Mouse (Mus musculus) myocyte (in vitro differentiated cells): ENCODE data around the gene Fhit. TPM values are rescaled to one million over a fixed set of nuclear protein-coding genes. Genes with fewer than 3 reads are reported as not detected.

Experiments
- H3K27me3 ChIP-seq: one replicate; pipeline ENCODE4 v1.6.1; 2011; ENCODE audit not compliant: control insufficient read depth, insufficient read depth, insufficient read length
- H3K36me3 ChIP-seq: one replicate; pipeline ENCODE4 v1.6.1; 2011; ENCODE audit not compliant: control insufficient read depth, insufficient read depth
- H3K4me2 ChIP-seq: one replicate; pipeline ENCODE4 v1.6.1; 2011; ENCODE audit warnings: low read depth, control low read depth
- H3K4me3 ChIP-seq: one replicate; pipeline ENCODE4 v1.5.1; 2011; ENCODE audit warnings: mild to moderate bottlenecking, control low read depth, moderate library complexity
- H3K79me2 ChIP-seq: one replicate; pipeline ENCODE4 v1.6.1; 2011; ENCODE audit not compliant: control insufficient read depth, insufficient read depth
- H3ac ChIP-seq: one replicate; pipeline ENCODE4 v1.6.1; 2011; ENCODE audit not compliant: control insufficient read depth, insufficient read length
- CEBPB ChIP-seq: IDR thresholded peaks from 2 replicates; pipeline ENCODE4 v1.6.1; 2011; ENCODE audit warnings: mild to moderate bottlenecking, moderate library complexity; ENCODE audit not compliant: poor library complexity, insufficient read depth, severe bottlenecking
- E2F4 ChIP-seq: IDR thresholded peaks from one replicate; pipeline ENCODE4 v1.6.1; 2011; ENCODE audit warnings: mild to moderate bottlenecking, control low read depth, moderate library complexity; ENCODE audit not compliant: insufficient read depth
- MAX ChIP-seq: IDR thresholded peaks from one replicate; pipeline ENCODE4 v1.6.1; 2011; ENCODE audit warnings: low read depth, mild to moderate bottlenecking, control low read depth
- MYOD1 ChIP-seq, 3 experiments: IDR thresholded peaks; one replicate each; pipeline ENCODE4 v1.6.1; 2011; ENCODE audit warnings: control low read depth in 2 of 3, low read depth in 2 of 3, mild to moderate bottlenecking in 2 of 3, moderate library complexity in 1 of 3; ENCODE audit not compliant: insufficient read length in 2 of 3, control insufficient read depth in 1 of 3
- MYOG ChIP-seq, 3 experiments: IDR thresholded peaks; one replicate each; pipeline ENCODE4 v1.6.1; 2011; ENCODE audit warnings: control low read depth in 2 of 3, low read depth in 2 of 3, mild to moderate bottlenecking in 2 of 3; ENCODE audit not compliant: insufficient read length in 2 of 3, control insufficient read depth in 1 of 3, insufficient read depth in 1 of 3
- POLR2A ChIP-seq: IDR thresholded peaks from one replicate; pipeline ENCODE4 v1.6.1; 2011; ENCODE audit warnings: low read depth, mild to moderate bottlenecking, control low read depth, moderate library complexity; ENCODE audit not compliant: insufficient read length
- POLR2AphosphoS2 ChIP-seq: IDR thresholded peaks from one replicate; pipeline ENCODE4 v1.6.1; 2011; ENCODE audit warnings: low read depth, control low read depth; ENCODE audit not compliant: insufficient read length
- REST ChIP-seq: IDR thresholded peaks from one replicate; pipeline ENCODE4 v1.6.1; 2011; ENCODE audit warnings: mild to moderate bottlenecking, control low read depth, moderate library complexity; ENCODE audit not compliant: insufficient read depth, insufficient read length
- SRF ChIP-seq: IDR thresholded peaks from one replicate; pipeline ENCODE4 v1.6.1; 2011; ENCODE audit warnings: low read depth; ENCODE audit not compliant: control insufficient read depth, insufficient read length
- TCF12 ChIP-seq: IDR thresholded peaks from one replicate; pipeline ENCODE4 v1.6.1; 2011; ENCODE audit warnings: mild to moderate bottlenecking, control low read depth; ENCODE audit not compliant: poor library complexity, insufficient read depth, severe bottlenecking
- TCF3 ChIP-seq: IDR thresholded peaks from one replicate; pipeline ENCODE4 v1.6.1; 2011; ENCODE audit warnings: low read depth, control low read depth; ENCODE audit not compliant: insufficient read length
- USF1 ChIP-seq: IDR thresholded peaks from one replicate; pipeline ENCODE4 v1.6.1; 2011; ENCODE audit warnings: low read depth, mild to moderate bottlenecking, control low read depth, moderate library complexity
- polyA plus RNA-seq: library from polyadenylated mRNA; unstranded; fragments of >200 nt; fragmentation: generic; extraction: Trizol; gene quantifications from one replicate; pipeline ENCODE4 v1.2.1, GENCODE M21; 2012; ENCODE audit warnings: missing spikeins

The Fhit gene
- polyA plus RNA-seq, 1 experiment = not detected

DNA sequence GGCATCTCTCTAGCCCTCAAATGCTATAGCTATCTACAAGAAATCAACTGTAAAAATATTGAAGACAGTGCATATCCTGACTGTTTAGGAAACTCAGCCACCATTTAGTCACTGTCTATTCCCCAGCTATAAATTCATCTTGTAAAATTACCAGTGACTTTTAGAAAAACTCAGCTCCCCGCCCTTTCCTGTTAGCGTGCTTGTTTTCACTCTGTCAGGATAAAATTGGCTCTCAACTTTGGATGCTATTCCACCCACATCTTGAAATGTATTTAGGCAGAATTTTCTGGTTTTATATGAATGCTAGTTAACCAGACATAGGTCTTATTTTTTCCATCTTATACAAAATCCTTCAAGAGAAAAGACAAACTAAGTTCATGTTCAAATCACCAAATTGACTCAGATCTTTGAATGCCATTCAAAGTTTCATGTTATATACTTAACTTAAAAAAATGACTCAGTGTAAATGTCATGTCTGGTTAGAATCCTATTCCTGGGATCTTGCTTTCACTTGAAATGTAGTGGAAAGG lies 530.9 kb downstream of the Fhit start:
- no peak overlapping the region for H3K4me3 ChIP-seq

DNA sequence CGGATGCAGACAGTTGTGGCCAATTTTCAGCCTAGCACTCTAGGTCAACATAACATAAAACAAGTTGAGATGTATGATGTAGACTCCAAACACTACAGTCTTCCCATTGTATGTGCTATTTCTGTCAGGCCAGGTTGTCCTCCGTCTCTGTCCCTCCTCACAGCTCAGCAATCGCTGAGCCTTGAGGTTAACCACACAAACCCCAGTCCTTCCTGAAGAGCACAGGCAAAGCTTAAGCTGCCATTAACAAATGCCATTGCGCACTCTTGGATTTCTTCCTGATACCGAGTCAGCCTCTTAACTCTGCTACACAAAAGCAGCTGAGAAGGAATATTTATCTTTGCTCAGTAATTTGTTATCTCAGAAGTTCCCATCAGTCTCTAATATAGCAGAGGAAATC lies 568.4 kb downstream of the Fhit start:
- H3K36me3 ChIP-seq = no peaks in the 10 kb centered on the region
- no peaks in the 10 kb centered on the region for H3K79me2 ChIP-seq
- H3K27me3 ChIP-seq = no peaks in the 10 kb centered on the region
- H3K4me2 ChIP-seq = no peak overlapping the region
- H3ac ChIP-seq = no peak overlapping the region
- H3K4me3 ChIP-seq = no peak overlapping the region
- TF ChIP-seq MYOD1 (IDR thresholded peaks at IDR 0.05; ENCODE audit: control insufficient read depth in 1 of 3, insufficient read length in 2 of 3, low read depth in 2 of 3) = no peak
- TF ChIP-seq POLR2A = no peak
- no peak for TF ChIP-seq TCF12
- no peak for TF ChIP-seq POLR2AphosphoS2
- TF ChIP-seq TCF3 = no peak
- TF ChIP-seq USF1 = no peak
- TF ChIP-seq SRF = no peak
- no peak for TF ChIP-seq MAX
- no peak for TF ChIP-seq MYOG (IDR thresholded peaks at IDR 0.05; ENCODE audit: control insufficient read depth in 1 of 3, insufficient read depth in 1 of 3, insufficient read length in 2 of 3, low read depth in 2 of 3)
- TF ChIP-seq REST = no peak
- TF ChIP-seq CEBPB = no peak
- no peak for TF ChIP-seq E2F4

More for the DNA sequence above, 530.9 kb downstream of the Fhit start:
- Histone ChIP-seq H3K36me3 (no peaks in the 10 kb centered on the region), H3K4me2 (no peak overlapping the region), H3K79me2 (no peaks in the 10 kb centered on the region), H3K27me3 (no peaks in the 10 kb centered on the region), H3ac (no peak overlapping the region)
- no peak for TF ChIP-seq E2F4

DNA sequence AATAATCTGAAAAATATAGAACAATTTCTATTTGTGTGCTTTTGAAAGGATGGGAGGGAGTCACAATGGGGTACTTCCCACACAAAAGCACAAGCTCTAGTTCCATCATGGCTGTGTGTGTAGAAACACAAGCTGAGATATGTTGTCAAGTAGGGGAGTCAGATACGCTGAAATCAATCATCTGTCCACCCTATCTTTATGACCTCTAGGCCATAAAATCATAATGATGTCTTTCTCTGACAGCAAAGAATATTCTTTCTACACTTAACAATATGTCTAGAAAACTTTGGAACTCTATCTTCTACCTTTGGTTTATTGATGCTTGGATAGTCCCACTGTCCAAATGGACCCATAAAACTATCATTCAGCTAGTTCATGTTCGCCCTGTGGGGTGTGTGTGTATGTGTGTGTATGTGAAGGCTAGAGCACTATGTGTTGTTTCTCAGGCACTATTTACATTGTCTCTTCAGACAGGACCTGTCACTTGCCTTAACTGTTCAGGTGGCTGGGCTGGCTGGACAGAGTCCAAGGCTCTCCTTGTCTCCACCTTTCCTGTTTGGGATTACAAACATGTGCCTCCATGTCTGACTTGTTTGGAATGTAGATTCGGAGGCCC lies 592.8 kb downstream of the Fhit start:
- TF ChIP-seq TCF3 = no peak
- TF ChIP-seq POLR2AphosphoS2 = no peak
- no peak for TF ChIP-seq E2F4
- TF ChIP-seq TCF12 = no peak
- no peak for TF ChIP-seq CEBPB
- TF ChIP-seq REST = no peak
- TF ChIP-seq POLR2A = no peak
- TF ChIP-seq MAX = no peak
- TF ChIP-seq MYOG (IDR thresholded peaks at IDR 0.05; ENCODE audit: control insufficient read depth in 1 of 3, insufficient read depth in 1 of 3, insufficient read length in 2 of 3, low read depth in 2 of 3) = no peak
- no peak for TF ChIP-seq SRF
- no peak for TF ChIP-seq MYOD1 (IDR thresholded peaks at IDR 0.05; ENCODE audit: control insufficient read depth in 1 of 3, insufficient read length in 2 of 3, low read depth in 2 of 3)
- TF ChIP-seq USF1 = no peak
- Histone ChIP-seq H3K79me2 (no peaks in the 10 kb centered on the region), H3K4me3 (no peak overlapping the region), H3K4me2 (no peak overlapping the region), H3ac (no peak overlapping the region), H3K27me3 (no peaks in the 10 kb centered on the region), H3K36me3 (no peaks in the 10 kb centered on the region)

DNA sequence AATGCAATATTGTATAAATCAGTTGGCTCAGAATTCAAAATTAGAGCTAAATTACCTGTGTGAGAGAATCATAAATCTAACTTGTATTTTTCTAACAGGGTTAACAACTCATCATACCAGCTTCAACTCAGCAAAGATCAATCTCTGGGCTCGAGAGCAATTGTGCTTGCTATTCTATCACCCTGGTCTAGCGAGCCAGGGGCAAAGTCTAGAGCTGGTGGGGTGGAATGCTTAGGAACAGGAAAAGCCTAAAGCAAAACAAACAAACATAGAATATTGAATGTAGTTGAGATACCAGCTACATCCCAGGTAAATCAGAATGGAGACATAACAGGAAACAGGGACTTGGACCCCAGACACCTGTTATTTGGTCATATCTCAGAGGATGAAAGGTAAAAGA lies 594.1 kb downstream of the Fhit start:
- Histone ChIP-seq H3K27me3 (no peaks in the 10 kb centered on the region), H3K79me2 (no peaks in the 10 kb centered on the region), H3K36me3 (no peaks in the 10 kb centered on the region), H3ac (no peak overlapping the region), H3K4me2 (no peak overlapping the region), H3K4me3 (no peak overlapping the region)
- no peak for TF ChIP-seq E2F4
- no peak for TF ChIP-seq USF1
- TF ChIP-seq REST = no peak
- no peak for TF ChIP-seq CEBPB
- TF ChIP-seq POLR2AphosphoS2 = no peak
- TF ChIP-seq MAX = no peak
- no peak for TF ChIP-seq MYOG (IDR thresholded peaks at IDR 0.05; ENCODE audit: control insufficient read depth in 1 of 3, insufficient read depth in 1 of 3, insufficient read length in 2 of 3, low read depth in 2 of 3)
- no peak for TF ChIP-seq SRF
- TF ChIP-seq TCF3 = no peak
- TF ChIP-seq MYOD1 (IDR thresholded peaks at IDR 0.05; ENCODE audit: control insufficient read depth in 1 of 3, insufficient read length in 2 of 3, low read depth in 2 of 3) = no peak
- TF ChIP-seq TCF12 = no peak

DNA sequence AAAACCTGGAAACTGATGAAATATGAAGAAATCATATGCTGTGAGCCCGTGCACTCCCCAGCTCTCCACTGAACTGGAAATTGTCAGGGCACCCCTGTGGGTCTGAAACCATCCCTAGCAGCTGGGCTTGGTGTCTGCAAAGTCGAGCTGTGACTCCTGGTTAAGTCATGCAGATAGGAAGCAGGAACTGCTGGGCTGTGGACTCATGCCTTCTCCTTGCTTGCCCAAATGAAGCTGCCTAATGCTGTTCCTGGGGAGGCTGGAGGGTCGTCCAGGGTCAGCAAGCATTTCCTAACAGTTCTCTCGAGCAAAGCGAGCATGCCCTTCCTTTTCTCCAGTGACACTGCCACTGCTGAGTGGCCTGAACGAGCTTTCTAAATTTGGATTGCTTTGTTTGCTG lies 607.1 kb downstream of the Fhit start:
- Histone ChIP-seq H3ac (no peak overlapping the region), H3K79me2 (no peaks in the 10 kb centered on the region), H3K27me3 (no peaks in the 10 kb centered on the region), H3K4me2 (no peak overlapping the region), H3K36me3 (no peaks in the 10 kb centered on the region), H3K4me3 (no peak overlapping the region)
- no peak for TF ChIP-seq TCF12
- no peak for TF ChIP-seq POLR2AphosphoS2
- TF ChIP-seq MYOD1 (IDR thresholded peaks at IDR 0.05; ENCODE audit: control insufficient read depth in 1 of 3, insufficient read length in 2 of 3, low read depth in 2 of 3) = no peak
- TF ChIP-seq POLR2A = no peak
- no peak for TF ChIP-seq USF1
- TF ChIP-seq MYOG (IDR thresholded peaks at IDR 0.05; ENCODE audit: control insufficient read depth in 1 of 3, insufficient read depth in 1 of 3, insufficient read length in 2 of 3, low read depth in 2 of 3) = no peak
- no peak for TF ChIP-seq MAX
- no peak for TF ChIP-seq TCF3
- TF ChIP-seq E2F4 = no peak
- no peak for TF ChIP-seq CEBPB
- TF ChIP-seq REST = no peak
- TF ChIP-seq SRF = no peak
